Mouse (Mus musculus): ENCODE results near the gene Cecr2. TPM values are rescaled to one million over a fixed set of nuclear protein-coding genes. Genes with fewer than 3 reads are reported as not detected.
"Not testable (repeated sequence)": the region's sequence is repeated elsewhere in the genome, so short reads cannot be mapped to it uniquely, and the experiment has no call there.

Cecr2 gene
- polyA plus RNA-seq, 1 experiment from 2014 or later: not detected

DNA sequence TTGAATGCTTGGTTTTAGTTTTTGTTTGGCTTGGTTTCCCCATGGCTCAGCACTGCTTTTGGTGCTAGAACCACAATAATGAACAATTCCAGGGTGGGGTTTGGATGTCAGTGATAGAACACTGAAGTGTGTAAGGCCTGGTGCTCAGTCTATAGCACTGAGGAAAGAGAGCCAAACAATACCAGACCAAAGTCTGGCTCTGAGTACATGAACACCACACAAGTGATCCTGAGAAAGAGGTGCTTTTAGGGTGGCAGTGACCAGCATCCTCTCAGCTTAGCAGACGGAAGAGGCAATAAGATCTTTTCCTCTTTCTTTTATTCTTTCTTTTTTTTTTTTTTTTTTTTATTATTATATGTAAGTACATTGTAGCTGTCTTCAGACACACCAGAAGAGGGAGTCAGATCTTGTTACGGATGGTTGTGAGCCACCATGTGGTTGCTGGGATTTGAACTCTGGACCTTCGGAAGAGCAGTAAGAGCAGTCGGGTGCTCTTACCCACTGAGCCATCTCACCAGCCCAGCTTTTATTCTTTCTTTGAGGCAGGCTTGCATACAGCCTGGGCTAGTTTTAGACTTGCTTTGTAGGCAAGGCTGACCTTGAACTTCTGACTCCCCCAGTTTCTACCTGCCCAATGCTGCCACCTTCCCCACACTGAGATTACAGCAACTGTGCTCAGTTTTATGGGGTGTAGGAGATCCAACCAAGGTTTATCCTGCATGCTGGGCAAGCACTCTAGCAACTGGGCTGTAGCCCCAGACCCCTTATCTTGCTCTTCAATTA, 18.7 kb upstream of the Cecr2 start:
- not testable (repeated sequence) for H3K79me2 ChIP-seq (ENCODE audit: inconsistent target); H3K4me3 ChIP-seq (ENCODE audit: inconsistent target); H3K27ac ChIP-seq; H3K36me3 ChIP-seq (ENCODE audit: inconsistent target)
- 95% methylated on average over 3 of the region's 4 CpGs for WGBS (ENCODE audit: missing documents)

DNA sequence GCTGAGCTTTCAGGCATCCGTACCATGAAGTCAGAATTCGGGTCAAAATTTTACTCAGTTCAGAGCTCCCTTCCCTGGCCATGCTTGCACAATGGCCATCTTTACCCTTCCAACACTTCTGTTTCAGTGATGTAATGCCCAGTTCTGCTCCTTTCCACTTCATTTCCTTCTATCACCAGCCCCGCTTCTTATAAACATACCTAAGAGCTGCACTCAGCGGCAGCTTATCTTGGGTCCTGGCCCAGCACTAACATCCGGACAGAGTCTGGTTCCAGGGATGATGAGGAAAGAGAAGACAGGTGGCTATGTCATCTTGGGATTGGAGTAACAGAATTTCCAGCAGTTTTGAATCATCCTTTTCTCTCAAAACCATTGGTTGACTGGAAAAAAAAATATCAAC, 18.0 kb upstream of the Cecr2 start:
- Histone ChIP-seq H3K4me3 (ENCODE audit: inconsistent target) (no peak overlapping the region), H3K27ac (no peak overlapping the region), H3K36me3 (ENCODE audit: inconsistent target) (no peaks in the 10 kb centered on the region), H3K79me2 (ENCODE audit: inconsistent target) (no peaks in the 10 kb centered on the region)
- 70% methylated on average over 5 of the region's 5 CpGs for WGBS (ENCODE audit: missing documents)

DNA sequence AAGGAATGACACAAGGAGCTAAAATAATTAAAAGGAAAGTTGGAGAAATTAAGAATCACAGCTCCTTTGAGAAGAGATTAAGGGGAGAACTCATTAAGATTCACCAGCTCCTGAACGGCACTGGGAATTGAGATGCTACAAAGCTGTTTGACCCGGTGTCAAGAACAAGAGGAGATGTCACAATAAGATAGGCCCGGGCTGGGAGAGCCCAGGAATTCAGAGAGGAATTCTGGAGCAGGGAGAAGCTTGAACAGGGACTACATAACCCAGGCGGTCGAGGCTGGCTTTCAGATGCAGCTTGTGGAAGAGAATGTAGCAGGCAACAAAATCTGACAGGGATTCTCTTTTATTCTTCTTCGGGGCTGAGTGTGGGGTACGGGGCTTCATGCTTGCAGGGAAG, 13.5 kb upstream of the Cecr2 start:
- H3K79me2 ChIP-seq (ENCODE audit: inconsistent target): no peaks in the 10 kb centered on the region
- no peaks in the 10 kb centered on the region for H3K36me3 ChIP-seq (ENCODE audit: inconsistent target)
- H3K4me3 ChIP-seq (ENCODE audit: inconsistent target): no peak overlapping the region
- H3K27ac ChIP-seq: no peak overlapping the region
- WGBS (ENCODE audit: missing documents): 80% methylated on average over 7 of the region's 7 CpGs

- WGBS (ENCODE audit: missing documents): 89% methylated on average over 1 of the region's 3 CpGs
- no peaks in the 10 kb centered on the region for H3K36me3 ChIP-seq (ENCODE audit: inconsistent target)
- no peak overlapping the region for H3K27ac ChIP-seq
- H3K4me3 ChIP-seq (ENCODE audit: inconsistent target): no peak overlapping the region
- no peaks in the 10 kb centered on the region for H3K79me2 ChIP-seq (ENCODE audit: inconsistent target)
Observed at GRCm38 (mm10) chr6:120655702-120656101, 10.5 kb upstream of the Cecr2 start.

DNA sequence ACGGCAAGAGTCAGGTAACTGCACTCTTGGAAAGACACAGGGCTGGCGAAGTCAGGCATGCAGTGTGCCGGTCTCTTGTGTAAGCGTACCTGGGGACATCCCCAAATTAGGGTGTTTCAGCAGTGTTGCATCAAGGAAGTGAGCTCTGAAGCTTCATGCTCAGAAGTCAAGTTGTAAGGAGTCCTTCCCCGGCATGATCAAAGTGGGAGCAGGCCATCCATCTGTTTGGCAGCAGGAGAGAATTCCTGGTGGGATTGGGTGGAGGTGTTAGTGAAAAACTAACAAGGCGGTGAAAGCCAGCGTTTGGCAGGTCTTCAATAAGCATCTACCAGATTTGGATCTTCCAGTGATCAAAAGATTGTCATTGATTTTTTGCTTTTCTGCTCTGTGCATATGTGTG, 7.3 kb upstream of the Cecr2 start:
- H3K27ac ChIP-seq: no peak overlapping the region
- H3K79me2 ChIP-seq (ENCODE audit: inconsistent target): no peaks in the 10 kb centered on the region
- 82% methylated on average over 7 of the region's 7 CpGs for WGBS (ENCODE audit: missing documents)
- H3K4me3 ChIP-seq (ENCODE audit: inconsistent target): no peak overlapping the region
- H3K36me3 ChIP-seq (ENCODE audit: inconsistent target): no peaks in the 10 kb centered on the region

DNA sequence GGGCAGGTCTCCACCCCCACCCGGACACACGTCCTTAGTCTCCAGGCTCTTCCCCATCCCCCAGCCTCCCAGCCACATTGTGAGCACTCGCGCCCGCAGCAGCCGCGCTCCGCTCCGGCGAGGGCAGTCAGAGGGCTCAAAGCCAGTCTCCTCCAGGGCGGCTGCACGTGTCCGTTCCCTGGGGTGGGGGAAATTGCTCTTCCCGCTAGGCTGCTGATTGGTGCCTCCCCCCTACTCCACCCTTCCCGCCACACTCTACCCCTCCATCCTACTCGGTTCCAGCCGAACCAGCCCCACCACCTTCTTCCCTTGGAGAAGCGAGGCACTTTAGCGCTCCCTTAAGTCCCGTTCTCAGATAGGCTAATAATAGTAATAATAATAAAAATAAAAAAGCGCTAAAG, 754 bp upstream of the Cecr2 start:
- H3K36me3 ChIP-seq (ENCODE audit: inconsistent target): no peaks in the 10 kb centered on the region
- WGBS (ENCODE audit: missing documents): 2% methylated on average over 12 of the region's 21 CpGs
- no peaks in the 10 kb centered on the region for H3K79me2 ChIP-seq (ENCODE audit: inconsistent target)
- no peak overlapping the region for H3K4me3 ChIP-seq (ENCODE audit: inconsistent target)
- no peak overlapping the region for H3K27ac ChIP-seq

DNA sequence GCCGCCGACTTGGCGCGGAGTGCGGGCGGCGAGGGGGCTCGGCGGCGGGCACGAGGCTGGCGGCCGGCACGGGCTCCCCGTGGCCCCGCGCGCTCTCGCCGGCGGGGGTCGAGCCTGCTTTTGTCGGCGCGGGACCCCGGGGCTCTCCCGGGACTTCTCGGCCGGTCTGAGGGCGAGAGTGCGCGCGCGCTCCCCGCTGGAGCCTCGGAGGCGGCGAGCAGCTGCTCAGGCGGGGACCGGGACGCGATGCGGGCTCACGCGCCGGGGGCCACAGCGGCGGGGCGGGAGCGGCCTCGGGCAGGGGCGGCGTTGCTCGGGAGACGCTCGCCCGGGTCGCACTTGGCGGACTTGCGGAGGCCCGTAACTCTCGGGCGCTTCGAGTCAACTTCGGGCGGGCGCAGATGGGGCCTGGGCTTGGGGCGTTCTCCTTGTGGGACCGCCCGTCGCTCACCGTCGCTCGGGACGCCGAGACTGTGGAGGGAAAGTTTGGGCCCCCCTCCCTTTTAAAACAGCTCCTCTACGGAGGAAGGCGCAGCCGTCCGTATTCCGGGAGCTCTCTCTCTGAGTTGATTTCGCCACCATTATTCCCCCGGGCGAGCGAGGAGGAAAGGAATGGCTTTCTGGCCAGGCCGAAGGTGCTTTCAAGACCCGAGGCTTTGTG, 722 bp downstream of the Cecr2 start:
- Histone ChIP-seq H3K79me2 (ENCODE audit: inconsistent target) (no peaks in the 10 kb centered on the region), H3K4me3 (ENCODE audit: inconsistent target) (no peak overlapping the region), H3K27ac (no peak overlapping the region), H3K36me3 (ENCODE audit: inconsistent target) (no peaks in the 10 kb centered on the region)
- under 1% methylated on average over 76 of the region's 87 CpGs for WGBS (ENCODE audit: missing documents)

DNA sequence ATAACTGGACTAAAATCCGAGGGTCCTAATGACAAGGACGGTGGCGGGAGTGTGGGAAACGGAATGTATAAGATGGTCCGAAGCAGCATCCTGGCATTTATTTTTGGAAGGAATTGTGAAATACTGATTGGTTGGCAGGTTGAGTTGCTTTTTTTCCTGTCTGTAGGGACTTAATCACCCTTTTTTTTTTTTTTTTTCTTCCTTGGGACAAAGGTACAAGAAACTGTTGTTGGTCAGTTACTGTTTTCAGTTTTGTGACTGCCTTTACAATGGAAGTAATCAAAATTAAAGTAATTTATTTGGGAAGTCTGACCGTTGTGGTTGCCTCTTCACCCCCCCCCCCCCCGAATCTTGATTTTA, 1.2 kb downstream of the Cecr2 start:
- Histone ChIP-seq H3K79me2 (ENCODE audit: inconsistent target) (no peaks in the 10 kb centered on the region), H3K27ac (no peak overlapping the region), H3K36me3 (ENCODE audit: inconsistent target) (no peaks in the 10 kb centered on the region), H3K4me3 (ENCODE audit: inconsistent target) (no peak overlapping the region)
- 1% methylated on average over 7 of the region's 7 CpGs for WGBS (ENCODE audit: missing documents)

DNA sequence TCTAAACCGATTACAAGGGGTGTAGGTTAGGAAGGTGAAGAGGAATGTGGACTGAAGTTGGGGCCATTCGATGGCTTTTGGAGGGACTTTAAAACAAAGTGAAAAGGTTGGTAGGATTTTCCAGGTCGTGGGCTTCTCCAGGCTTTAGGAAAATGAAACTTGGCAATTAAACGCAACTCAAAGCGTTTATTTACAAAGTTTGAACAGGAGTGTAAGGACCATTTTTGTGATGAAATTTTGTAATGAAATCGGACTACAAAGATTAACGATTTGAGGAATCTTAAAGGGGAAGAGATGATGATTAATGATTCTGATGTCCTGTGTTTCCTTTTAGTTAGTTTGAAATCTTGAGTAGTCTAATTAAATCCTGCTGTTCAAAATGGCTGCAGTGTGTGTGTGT, 1.7 kb downstream of the Cecr2 start:
- no peak overlapping the region for H3K27ac ChIP-seq
- H3K36me3 ChIP-seq (ENCODE audit: inconsistent target): no peaks in the 10 kb centered on the region
- 37% methylated on average over 7 of the region's 7 CpGs for WGBS (ENCODE audit: missing documents)
- H3K4me3 ChIP-seq (ENCODE audit: inconsistent target): no peak overlapping the region
- no peaks in the 10 kb centered on the region for H3K79me2 ChIP-seq (ENCODE audit: inconsistent target)

DNA sequence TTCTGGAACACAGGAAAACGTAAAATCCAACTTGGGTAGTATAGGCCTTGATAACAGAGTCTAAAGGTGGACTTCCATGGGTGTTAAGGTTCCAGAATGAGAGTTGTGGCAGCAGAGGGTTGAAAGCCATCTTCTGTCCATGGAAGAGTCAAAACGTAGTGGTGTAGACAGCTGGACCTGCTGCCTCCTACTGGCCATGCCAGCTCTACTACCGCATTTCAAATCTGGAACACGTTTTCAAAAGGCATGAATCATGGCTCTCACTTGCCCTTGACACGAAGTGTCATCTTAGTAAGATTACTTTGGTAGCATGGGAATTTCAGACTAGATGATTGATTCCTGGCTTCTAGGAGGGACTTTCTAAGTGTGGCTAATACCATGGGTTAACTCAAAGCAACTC, 8.0 kb downstream of the Cecr2 start:
- WGBS (ENCODE audit: missing documents): 35% methylated on average over 5 of the region's 5 CpGs
- no peaks in the 10 kb centered on the region for H3K79me2 ChIP-seq (ENCODE audit: inconsistent target)

GRCm38 (mm10) chr6:120674881-120675280, 8.7 kb downstream of the Cecr2 start:
- Histone ChIP-seq H3K4me3 (ENCODE audit: inconsistent target) (no peak overlapping the region), H3K36me3 (ENCODE audit: inconsistent target) (no peaks in the 10 kb centered on the region), H3K79me2 (ENCODE audit: inconsistent target) (no peaks in the 10 kb centered on the region), H3K27ac (no peak overlapping the region)
- WGBS (ENCODE audit: missing documents): 84% methylated on average over 4 of the region's 4 CpGs

More for the DNA sequence above, 8.0 kb downstream of the Cecr2 start:
- Histone ChIP-seq H3K27ac (no peak overlapping the region), H3K4me3 (ENCODE audit: inconsistent target) (no peak overlapping the region), H3K36me3 (ENCODE audit: inconsistent target) (no peaks in the 10 kb centered on the region)

DNA sequence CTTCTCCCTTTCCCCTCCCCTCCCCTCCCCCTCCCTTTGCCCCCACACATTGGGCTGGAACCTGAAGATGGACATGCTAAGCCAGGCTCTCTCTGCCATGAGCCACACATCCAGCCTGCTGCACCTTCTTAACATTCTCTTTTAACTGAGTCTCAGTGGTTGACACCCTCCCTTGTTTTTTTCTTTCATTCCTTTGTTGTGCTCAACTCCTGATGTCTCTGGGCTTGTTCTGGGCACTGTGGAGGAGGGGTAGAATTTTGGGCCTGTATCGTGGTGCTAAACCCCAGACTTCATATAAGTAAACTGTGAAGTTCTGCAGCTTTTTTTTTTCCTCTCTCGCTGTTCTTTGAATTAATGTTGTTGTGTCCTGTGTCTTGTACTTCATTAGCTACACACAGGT, 9.8 kb downstream of the Cecr2 start:
- H3K79me2 ChIP-seq (ENCODE audit: inconsistent target): no peaks in the 10 kb centered on the region
- no peaks in the 10 kb centered on the region for H3K36me3 ChIP-seq (ENCODE audit: inconsistent target)
- 75% methylated on average over 1 of the region's 2 CpGs for WGBS (ENCODE audit: missing documents)

DNA sequence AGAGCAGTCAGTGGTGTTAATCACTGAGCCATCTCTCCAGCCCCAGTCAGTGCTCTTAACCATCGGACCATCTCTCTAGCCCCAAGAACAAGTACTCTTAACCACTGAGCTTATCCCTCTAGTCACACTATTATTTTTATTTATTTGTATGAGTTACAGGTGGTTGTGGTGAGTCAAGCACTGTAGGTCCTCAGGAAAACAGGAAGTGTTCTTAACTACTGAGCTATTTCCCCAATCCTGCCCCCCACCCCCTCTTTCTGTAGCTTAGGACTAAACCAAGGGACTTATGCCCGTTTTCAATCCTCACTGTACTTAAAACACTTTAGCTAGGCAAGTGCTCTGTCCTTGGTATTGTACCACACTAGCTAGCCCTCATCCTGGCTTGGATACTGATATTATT, 17.2 kb downstream of the Cecr2 start:
- no peaks in the 10 kb centered on the region for H3K36me3 ChIP-seq (ENCODE audit: inconsistent target)
- H3K4me3 ChIP-seq (ENCODE audit: inconsistent target): no peak overlapping the region
- H3K27ac ChIP-seq: no peak overlapping the region
- no peaks in the 10 kb centered on the region for H3K79me2 ChIP-seq (ENCODE audit: inconsistent target)
- 49% methylated on average over 2 of the region's 2 CpGs for WGBS (ENCODE audit: missing documents)

More for the DNA sequence above, 9.8 kb downstream of the Cecr2 start:
- no peak overlapping the region for H3K4me3 ChIP-seq (ENCODE audit: inconsistent target)
- no peak overlapping the region for H3K27ac ChIP-seq

GRCm38 (mm10) chr6:120684750-120685149, 18.6 kb downstream of the Cecr2 start:
- Histone ChIP-seq H3K4me3 (ENCODE audit: inconsistent target) (no peak overlapping the region), H3K27ac (no peak overlapping the region), H3K36me3 (ENCODE audit: inconsistent target) (no peaks in the 10 kb centered on the region), H3K79me2 (ENCODE audit: inconsistent target) (no peaks in the 10 kb centered on the region)
- 93% methylated on average over 3 of the region's 3 CpGs for WGBS (ENCODE audit: missing documents)

- 90% methylated on average over 5 of the region's 5 CpGs for WGBS (ENCODE audit: missing documents)
- Histone ChIP-seq H3K27ac (no peak overlapping the region), H3K4me3 (ENCODE audit: inconsistent target) (no peak overlapping the region), H3K79me2 (ENCODE audit: inconsistent target) (no peaks in the 10 kb centered on the region), H3K36me3 (ENCODE audit: inconsistent target) (no peaks in the 10 kb centered on the region)
Observed at GRCm38 (mm10) chr6:120686872-120687650, 20.9 kb downstream of the Cecr2 start.

Measured in macrophage (primary cell).